Mouse (Mus musculus): ENCODE data around the gene Ifna4. TPM values are rescaled to one million over a fixed set of nuclear protein-coding genes. Genes with fewer than 3 reads are reported as not detected.
"Not testable (repeated sequence)": the region's sequence is repeated elsewhere in the genome, so short reads cannot be mapped to it uniquely, and the experiment has no call there.

Ifna4 gene
- polyA plus RNA-seq (2012; rRNA removed), result not detected in 2 replicates

- Histone ChIP-seq H3K27me3 (ENCODE audit: control insufficient read depth, insufficient read depth, low read length) (no peaks in the 10 kb centered on the region), H3K27ac (ENCODE audit: control insufficient read depth, insufficient read depth, low read depth, low read length) (no peak within 1 kb of the TSS), H3K4me1 (ENCODE audit: control insufficient read depth, insufficient read depth, low read length) (no peaks in the 10 kb centered on the region), H3K36me3 (ENCODE audit: control insufficient read depth, insufficient read depth, low read length) (no peaks in the 10 kb centered on the region), H3K4me3 (ENCODE audit: control insufficient read depth, low read depth, low read length) (no peak within 1 kb of the TSS)
- TF ChIP-seq CTCF (IDR thresholded peaks at IDR 0.05; ENCODE audit: control insufficient read depth, insufficient read depth, insufficient replicate concordance, low read depth, low read length) (no peak), POLR2A (IDR thresholded peaks at IDR 0.05; ENCODE audit: control insufficient read depth, low read depth, low read length) (no peak)
These were observed at the start of gene Ifna4 for GRCm38 (mm10) chr4:88841438-88841911. Ifna4 (plus strand) TSS chr4:88841861.

GRCm38 (mm10) chr4:88793936-88794675, 47.6 kb upstream of the Ifna4 start, which contains the start of gene Gm13275:
Gm13275 (plus strand) TSS chr4:88794487.
- not testable (repeated sequence) for H3K4me1 ChIP-seq (ENCODE audit: control insufficient read depth, insufficient read depth, low read length); H3K27ac ChIP-seq (ENCODE audit: control insufficient read depth, insufficient read depth, low read depth, low read length); H3K36me3 ChIP-seq (ENCODE audit: control insufficient read depth, insufficient read depth, low read length); H3K4me3 ChIP-seq (ENCODE audit: control insufficient read depth, low read depth, low read length); H3K27me3 ChIP-seq (ENCODE audit: control insufficient read depth, insufficient read depth, low read length)

GRCm38 (mm10) chr4:88797097-88797496, 44.6 kb upstream of the Ifna4 start, which contains the start of gene Gm13279:
Gm13279 (plus strand) TSS chr4:88797397.
- H3K4me1 ChIP-seq (ENCODE audit: control insufficient read depth, insufficient read depth, low read length); H3K27me3 ChIP-seq (ENCODE audit: control insufficient read depth, insufficient read depth, low read length); H3K4me3 ChIP-seq (ENCODE audit: control insufficient read depth, low read depth, low read length); H3K27ac ChIP-seq (ENCODE audit: control insufficient read depth, insufficient read depth, low read depth, low read length); H3K36me3 ChIP-seq (ENCODE audit: control insufficient read depth, insufficient read depth, low read length): not testable (repeated sequence)

- not testable (repeated sequence) for H3K27ac ChIP-seq (ENCODE audit: control insufficient read depth, insufficient read depth, low read depth, low read length); H3K36me3 ChIP-seq (ENCODE audit: control insufficient read depth, insufficient read depth, low read length); H3K27me3 ChIP-seq (ENCODE audit: control insufficient read depth, insufficient read depth, low read length); H3K4me3 ChIP-seq (ENCODE audit: control insufficient read depth, low read depth, low read length); H3K4me1 ChIP-seq (ENCODE audit: control insufficient read depth, insufficient read depth, low read length)
These were observed 42.3 kb upstream of the Ifna4 start, which contains the start of gene Gm13285 for GRCm38 (mm10) chr4:88799365-88799764. Gm13285 (plus strand) TSS chr4:88799665.

GRCm38 (mm10) chr4:88802954-88803353, 38.7 kb upstream of the Ifna4 start, which contains the start of gene Gm13287:
Gm13287 (plus strand) TSS chr4:88803254.
- not testable (repeated sequence) for H3K4me1 ChIP-seq (ENCODE audit: control insufficient read depth, insufficient read depth, low read length); H3K4me3 ChIP-seq (ENCODE audit: control insufficient read depth, low read depth, low read length); H3K36me3 ChIP-seq (ENCODE audit: control insufficient read depth, insufficient read depth, low read length); H3K27ac ChIP-seq (ENCODE audit: control insufficient read depth, insufficient read depth, low read depth, low read length); H3K27me3 ChIP-seq (ENCODE audit: control insufficient read depth, insufficient read depth, low read length)

GRCm38 (mm10) chr4:88805231-88805630, 36.4 kb upstream of the Ifna4 start, which contains the start of gene Gm13288:
Gm13288 (plus strand) TSS chr4:88805531.
- H3K27ac ChIP-seq (ENCODE audit: control insufficient read depth, insufficient read depth, low read depth, low read length); H3K36me3 ChIP-seq (ENCODE audit: control insufficient read depth, insufficient read depth, low read length); H3K4me1 ChIP-seq (ENCODE audit: control insufficient read depth, insufficient read depth, low read length); H3K4me3 ChIP-seq (ENCODE audit: control insufficient read depth, low read depth, low read length); H3K27me3 ChIP-seq (ENCODE audit: control insufficient read depth, insufficient read depth, low read length): not testable (repeated sequence)

- H3K27me3 ChIP-seq (ENCODE audit: control insufficient read depth, insufficient read depth, low read length); H3K4me1 ChIP-seq (ENCODE audit: control insufficient read depth, insufficient read depth, low read length); H3K4me3 ChIP-seq (ENCODE audit: control insufficient read depth, low read depth, low read length); H3K27ac ChIP-seq (ENCODE audit: control insufficient read depth, insufficient read depth, low read depth, low read length); H3K36me3 ChIP-seq (ENCODE audit: control insufficient read depth, insufficient read depth, low read length): not testable (repeated sequence)
These were observed 35.9 kb upstream of the Ifna4 start for GRCm38 (mm10) chr4:88805761-88806160.

GRCm38 (mm10) chr4:88815928-88816327, 25.7 kb upstream of the Ifna4 start, which contains the start of gene Ifna7:
Ifna7 (plus strand) TSS chr4:88816228.
- Histone ChIP-seq H3K36me3 (ENCODE audit: control insufficient read depth, insufficient read depth, low read length) (no peaks in the 10 kb centered on the region), H3K27me3 (ENCODE audit: control insufficient read depth, insufficient read depth, low read length) (no peaks in the 10 kb centered on the region), H3K27ac (ENCODE audit: control insufficient read depth, insufficient read depth, low read depth, low read length) (no peak within 1 kb of the TSS), H3K4me3 (ENCODE audit: control insufficient read depth, low read depth, low read length) (no peak within 1 kb of the TSS), H3K4me1 (ENCODE audit: control insufficient read depth, insufficient read depth, low read length) (no peaks in the 10 kb centered on the region)
- TF ChIP-seq CTCF (IDR thresholded peaks at IDR 0.05; ENCODE audit: control insufficient read depth, insufficient read depth, insufficient replicate concordance, low read depth, low read length) (no peak), POLR2A (IDR thresholded peaks at IDR 0.05; ENCODE audit: control insufficient read depth, low read depth, low read length) (no peak)

All from testis, adult 2 months (tissue).